Mouse (Mus musculus) thymus, adult 2 months (tissue): ENCODE data around the gene Ctsc. TPM values are rescaled to one million over a fixed set of nuclear protein-coding genes. Genes with fewer than 3 reads are reported as not detected.

Experiments
- DNase-seq: peaks from one replicate; pipeline ENCODE4 v3.0.0; 2021
- H3K27ac ChIP-seq: fragments of 200-500 bp; 2 replicates; pipeline ENCODE4 v1.5.1; 2012; ENCODE audit warnings: low read length, control low read depth; ENCODE audit not compliant: control insufficient read depth, insufficient read depth
- H3K27me3 ChIP-seq: fragments of 200-500 bp; 2 replicates; pipeline ENCODE4 v1.6.1; 2012; ENCODE audit warnings: mild to moderate bottlenecking, low read length, moderate library complexity, mixed read lengths; ENCODE audit not compliant: control insufficient read depth, insufficient read depth
- H3K36me3 ChIP-seq: fragments of 200-500 bp; 2 replicates; pipeline ENCODE4 v1.6.1; 2012; ENCODE audit warnings: mild to moderate bottlenecking, low read length, moderate library complexity; ENCODE audit not compliant: control insufficient read depth, insufficient read depth
- H3K4me1 ChIP-seq: fragments of 200-500 bp; replicated peaks from 2 replicates; pipeline ENCODE4 v1.6.1; 2012; ENCODE audit warnings: low read length; ENCODE audit not compliant: control insufficient read depth, insufficient read depth
- H3K4me3 ChIP-seq: fragments of 200-500 bp; 2 replicates; pipeline ENCODE4 v1.5.1; 2012; ENCODE audit warnings: mild to moderate bottlenecking, low read length, control low read depth, moderate library complexity; ENCODE audit not compliant: control insufficient read depth, insufficient read depth
- CTCF ChIP-seq: fragments of 200-500 bp; IDR thresholded peaks from 2 replicates; pipeline ENCODE4 v1.5.1; 2012; ENCODE audit warnings: mild to moderate bottlenecking, control low read depth, low read length, moderate library complexity, borderline replicate concordance; ENCODE audit not compliant: control insufficient read depth, poor library complexity, insufficient read depth; ENCODE audit errors: extremely low read depth
- POLR2A ChIP-seq: fragments of 200-500 bp; IDR thresholded peaks from 2 replicates; pipeline ENCODE4 v1.6.1; 2012; ENCODE audit warnings: mild to moderate bottlenecking, low read length, control low read depth, moderate library complexity; ENCODE audit not compliant: control insufficient read depth, poor library complexity, insufficient read depth; ENCODE audit errors: extremely low read depth
- WGBS: fragments of 180-500 bp; shearing (Covaris S2); methylation state at CpG from one replicate; pipeline ENCODE4 v1.1.7; 2018; 5-methylcytosine and 5-hydroxymethylcytosine counted together
- polyA plus RNA-seq: library from polyadenylated mRNA; depleted of rRNA; stranded (reverse); fragments of >200 nt; gene quantifications from 2 replicates; pipeline ENCODE4 v1.2.3, GENCODE M21; 2012

Ctsc gene
- polyA plus RNA-seq, 1 experiment, result 80.4 TPM

DNA sequence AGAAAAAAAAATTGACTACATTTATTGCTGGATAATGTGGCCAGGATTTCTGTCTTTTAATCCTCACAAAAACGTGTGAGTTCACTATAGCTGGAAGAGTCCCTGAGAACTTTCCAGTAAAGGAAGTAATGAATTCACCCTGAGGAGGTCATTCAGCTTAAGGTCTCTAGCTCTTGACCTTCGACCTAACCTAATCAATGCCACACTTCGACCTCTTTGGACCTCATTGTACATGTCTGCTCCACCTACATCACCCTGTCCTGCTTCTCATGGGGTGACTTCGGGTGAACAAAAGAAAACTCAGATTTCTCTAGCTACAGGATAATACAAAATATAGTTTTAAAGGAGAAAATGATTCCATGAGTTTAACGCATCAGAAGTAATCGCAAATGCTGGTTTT is 16.0 kb downstream of the Ctsc start:
- DNase-seq, result no peak
- Histone ChIP-seq H3K4me1 (no peaks in the 10 kb centered on the region), H3K27ac (no peak overlapping the region), H3K27me3 (no peaks in the 10 kb centered on the region), H3K36me3 (peaks cover 12% of the 10 kb centered on the region; the same call in 1 of the 2 replicates), H3K4me3 (no peak overlapping the region)
- 94% methylated on average over 6 of the region's 6 CpGs for WGBS
- TF ChIP-seq POLR2A, result no peak
- no peak for TF ChIP-seq CTCF

DNA sequence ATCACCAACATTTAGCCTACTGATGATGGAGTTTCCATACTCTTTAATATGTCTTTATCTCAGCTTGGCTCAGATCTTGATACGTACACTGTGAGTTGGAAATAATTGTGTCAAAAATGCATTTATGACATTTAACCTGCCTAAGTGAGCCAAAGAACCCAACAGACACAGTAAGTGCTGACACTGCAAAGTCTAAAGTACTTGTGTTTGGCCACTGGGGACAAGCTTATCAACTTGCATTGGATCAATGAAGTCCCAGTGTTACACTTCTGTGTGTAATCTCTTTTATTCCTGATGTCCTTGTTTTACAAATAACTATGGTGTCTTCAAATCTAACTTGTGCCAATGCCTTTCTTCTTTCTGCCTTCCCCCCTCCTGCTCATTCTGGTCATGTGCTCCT is 18.1 kb downstream of the Ctsc start:
- Histone ChIP-seq H3K4me3 (no peak overlapping the region), H3K27me3 (no peaks in the 10 kb centered on the region), H3K4me1 (no peaks in the 10 kb centered on the region), H3K27ac (no peak overlapping the region), H3K36me3 (peaks cover 5% of the 10 kb centered on the region; the same call in 1 of the 2 replicates)
- no peak for TF ChIP-seq POLR2A
- TF ChIP-seq CTCF, result no peak
- no peak for DNase-seq
- 98% methylated on average over 1 of the region's 1 CpGs for WGBS

DNA sequence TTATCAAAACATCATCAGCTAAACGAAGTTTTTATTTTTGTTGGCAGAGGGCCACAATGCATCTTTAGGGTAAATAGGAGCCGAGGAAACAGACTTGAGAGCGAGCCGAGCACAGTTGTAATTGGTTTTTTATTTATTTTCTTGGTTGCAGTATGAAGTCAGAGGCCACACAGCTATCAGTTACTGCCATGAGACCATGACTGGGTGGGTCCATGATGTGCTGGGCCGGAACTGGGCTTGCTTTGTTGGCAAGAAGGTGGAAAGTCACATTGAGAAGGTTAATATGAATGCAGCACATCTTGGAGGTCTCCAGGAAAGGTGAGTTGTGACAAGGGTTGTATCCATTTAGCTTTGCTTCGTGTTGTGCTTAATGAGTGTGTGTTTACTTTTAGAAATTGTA is 19.0 kb downstream of the Ctsc start:
- WGBS, result 91% methylated on average over 6 of the region's 6 CpGs
- Histone ChIP-seq H3K27me3 (no peaks in the 10 kb centered on the region), H3K4me1 (no peaks in the 10 kb centered on the region), H3K36me3 (peaks cover 7% of the 10 kb centered on the region), H3K4me3 (no peak overlapping the region), H3K27ac (no peak overlapping the region)
- TF ChIP-seq POLR2A, result no peak
- no peak for TF ChIP-seq CTCF
- no peak for DNase-seq

DNA sequence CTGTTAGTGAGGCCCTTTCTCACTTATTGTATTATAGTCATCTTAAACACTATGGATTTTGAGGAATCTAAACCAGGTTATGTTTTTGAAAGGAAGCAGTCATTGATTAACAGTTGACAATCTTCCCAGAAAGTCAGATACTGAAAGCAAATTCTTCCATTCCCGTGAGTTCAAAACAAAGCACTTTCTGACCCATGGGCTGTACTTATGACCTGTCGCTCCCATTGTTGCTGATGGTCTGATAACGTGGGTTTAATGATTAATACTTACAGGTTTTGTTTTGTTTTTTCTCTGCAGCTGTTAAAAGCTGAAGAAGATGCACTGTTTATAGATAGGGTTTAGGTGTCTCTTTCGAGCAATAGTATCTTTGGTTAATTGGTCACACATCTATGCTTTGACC is 27.9 kb downstream of the Ctsc start:
- TF ChIP-seq CTCF (no peak), POLR2A (no peak)
- H3K27ac ChIP-seq, result no peak overlapping the region
- 98% methylated on average over 4 of the region's 4 CpGs for WGBS

DNA sequence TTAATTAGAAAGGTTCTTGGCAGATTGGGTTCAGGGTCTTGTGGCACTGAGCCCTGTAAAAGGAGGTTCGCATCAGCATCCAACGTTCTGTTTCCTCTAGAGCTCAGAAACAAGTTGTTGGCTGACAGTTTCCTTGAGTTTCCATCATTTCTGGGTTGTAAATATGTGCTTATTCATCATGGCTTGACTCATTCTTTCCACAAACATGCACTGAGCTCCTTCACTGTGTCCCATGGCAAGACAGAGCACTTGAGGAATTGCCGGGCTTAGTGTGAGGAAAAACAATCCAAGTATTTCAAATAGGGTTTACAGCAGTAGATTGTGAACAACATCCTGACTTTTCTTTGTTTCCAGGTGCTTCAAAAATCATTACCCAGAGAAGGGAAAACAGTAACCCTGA is 28.8 kb downstream of the Ctsc start:
- H3K4me3 ChIP-seq, result no peak overlapping the region
- H3K27ac ChIP-seq, result no peak overlapping the region
- TF ChIP-seq CTCF (no peak), POLR2A (no peak)
- H3K36me3 ChIP-seq, result peaks cover 17% of the 10 kb centered on the region
- no peak for DNase-seq
- WGBS, result 95% methylated on average over 3 of the region's 3 CpGs
- no peaks in the 10 kb centered on the region for H3K4me1 ChIP-seq
- H3K27me3 ChIP-seq, result no peaks in the 10 kb centered on the region

More for the DNA sequence above, 27.9 kb downstream of the Ctsc start:
- Histone ChIP-seq H3K4me1 (no peaks in the 10 kb centered on the region), H3K4me3 (no peak overlapping the region), H3K36me3 (peaks cover 17% of the 10 kb centered on the region), H3K27me3 (no peaks in the 10 kb centered on the region)
- DNase-seq, result no peak

DNA sequence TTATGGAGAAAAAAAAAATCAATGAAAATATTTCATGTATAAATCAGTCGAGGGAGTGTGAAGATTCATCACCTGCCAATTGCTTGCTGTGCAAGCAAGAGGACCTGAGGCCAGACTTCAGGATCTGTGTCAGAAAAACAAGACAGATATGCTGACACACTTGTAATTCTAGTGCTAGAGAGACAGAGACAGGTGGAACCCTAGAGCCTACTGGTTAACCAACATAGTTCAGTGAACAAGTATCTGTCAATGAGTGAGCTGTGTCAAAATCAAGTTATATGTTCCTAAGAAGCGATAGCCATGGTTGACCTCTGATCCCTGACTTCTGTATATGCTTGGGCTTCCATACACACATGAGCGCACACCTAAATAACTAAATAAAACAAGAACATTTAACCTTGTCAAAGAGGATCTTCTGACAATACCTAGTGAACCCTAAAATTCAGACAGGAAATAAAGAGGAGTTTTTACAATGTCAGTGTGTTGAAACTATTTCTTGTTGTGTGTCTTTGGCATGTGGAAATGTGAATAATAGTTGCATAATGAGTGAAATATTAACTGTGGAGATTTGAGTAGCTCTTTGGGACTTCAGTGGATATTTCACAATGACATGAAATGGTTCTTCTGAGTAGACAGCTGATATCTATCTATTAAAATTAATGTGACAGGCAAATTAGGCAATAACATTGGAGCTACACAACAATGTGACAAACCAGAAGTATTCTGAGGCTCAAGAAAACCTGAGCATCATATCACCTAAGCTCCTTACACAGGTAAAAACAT is 32.7 kb downstream of the Ctsc start:
- Histone ChIP-seq H3K27me3 (no peaks in the 10 kb centered on the region), H3K4me1 (no peaks in the 10 kb centered on the region), H3K27ac (no peak overlapping the region), H3K36me3 (peaks cover 14% of the 10 kb centered on the region), H3K4me3 (no peak overlapping the region)
- TF ChIP-seq CTCF (no peak), POLR2A (no peak)
- no peak for DNase-seq
- 93% methylated on average over 3 of the region's 3 CpGs for WGBS
